Mouse (Mus musculus): ENCODE measurements at regions not wholly inside any gene's neighbourhood (a gene's known extent, or its start where the extent isn't known, plus 50 kb on each side); places are given as distances from the start of the nearest gene placed in this dataset.

GRCm38 (mm10) chr6:49930104-49930503 lies 107.6 kb downstream of the Npy start:
- H3K4me3 ChIP-seq (ENCODE audit: low read length) = no peak overlapping the region
- no peak overlapping the region for H3K9ac ChIP-seq (ENCODE audit: low read depth, low read length)
- H3K9me3 ChIP-seq (ENCODE audit: control insufficient read depth, low read length) = no peaks in the 10 kb centered on the region
- H3K4me2 ChIP-seq (replicated peaks; ENCODE audit: low read depth, low read length) = no peak overlapping the region
- H3K27me3 ChIP-seq (ENCODE audit: control insufficient read depth, insufficient read depth, low read length) = no peaks in the 10 kb centered on the region
- no peaks in the 10 kb centered on the region for H3K4me1 ChIP-seq (ENCODE audit: control insufficient read depth, insufficient read depth, low read length)
- no peak overlapping the region for H3K27ac ChIP-seq (ENCODE audit: low read depth, low read length)
- WGBS = 41% methylated on average over 4 of the region's 4 CpGs
- H3K36me3 ChIP-seq (ENCODE audit: control insufficient read depth, insufficient read depth, low read length) = no peaks in the 10 kb centered on the region
- peak; percentile 35; the same call in 1 of the 2 replicates for ATAC-seq (ENCODE audit: low FRiP score, low TSS enrichment)

GRCm38 (mm10) chr6:49943087-49943486 lies 120.6 kb downstream of the Npy start:
- Histone ChIP-seq H3K4me3 (ENCODE audit: low read length) (no peak overlapping the region), H3K27ac (ENCODE audit: low read depth, low read length) (no peak overlapping the region), H3K4me2 (replicated peaks; ENCODE audit: low read depth, low read length) (no peak overlapping the region), H3K9ac (ENCODE audit: low read depth, low read length) (no peak overlapping the region), H3K36me3 (ENCODE audit: control insufficient read depth, insufficient read depth, low read length) (no peaks in the 10 kb centered on the region), H3K9me3 (ENCODE audit: control insufficient read depth, low read length) (no peaks in the 10 kb centered on the region), H3K27me3 (ENCODE audit: control insufficient read depth, insufficient read depth, low read length) (no peaks in the 10 kb centered on the region), H3K4me1 (ENCODE audit: control insufficient read depth, insufficient read depth, low read length) (no peaks in the 10 kb centered on the region)
- 87% methylated on average over 9 of the region's 9 CpGs for WGBS
- no peak for ATAC-seq (ENCODE audit: low FRiP score, low TSS enrichment)

GRCm38 (mm10) chr6:49958891-49959290 lies 136.4 kb downstream of the Npy start:
- H3K9ac ChIP-seq (ENCODE audit: low read depth, low read length) = no peak overlapping the region
- no peaks in the 10 kb centered on the region for H3K36me3 ChIP-seq (ENCODE audit: control insufficient read depth, insufficient read depth, low read length)
- no peak for ATAC-seq (ENCODE audit: low FRiP score, low TSS enrichment)
- H3K4me3 ChIP-seq (ENCODE audit: low read length) = no peak overlapping the region
- WGBS = 91% methylated on average over 8 of the region's 8 CpGs
- no peak overlapping the region for H3K4me2 ChIP-seq (replicated peaks; ENCODE audit: low read depth, low read length)
- H3K9me3 ChIP-seq (ENCODE audit: control insufficient read depth, low read length) = no peaks in the 10 kb centered on the region
- H3K4me1 ChIP-seq (ENCODE audit: control insufficient read depth, insufficient read depth, low read length) = no peaks in the 10 kb centered on the region
- no peak overlapping the region for H3K27ac ChIP-seq (ENCODE audit: low read depth, low read length)
- no peaks in the 10 kb centered on the region for H3K27me3 ChIP-seq (ENCODE audit: control insufficient read depth, insufficient read depth, low read length)

GRCm38 (mm10) chr6:49961166-49961565 lies 138.7 kb downstream of the Npy start:
- H3K27me3 ChIP-seq (ENCODE audit: control insufficient read depth, insufficient read depth, low read length) = no peaks in the 10 kb centered on the region
- whole genome bisulfite sequencing = 82% methylated on average over 4 of the region's 4 CpGs
- H3K9ac ChIP-seq (ENCODE audit: low read depth, low read length) = no peak overlapping the region
- H3K4me3 ChIP-seq (ENCODE audit: low read length) = no peak overlapping the region
- ATAC-seq (ENCODE audit: low FRiP score, low TSS enrichment) = no peak
- H3K4me2 ChIP-seq (replicated peaks; ENCODE audit: low read depth, low read length) = no peak overlapping the region
- H3K36me3 ChIP-seq (ENCODE audit: control insufficient read depth, insufficient read depth, low read length) = no peaks in the 10 kb centered on the region
- H3K27ac ChIP-seq (ENCODE audit: low read depth, low read length) = no peak overlapping the region
- H3K9me3 ChIP-seq (ENCODE audit: control insufficient read depth, low read length) = no peaks in the 10 kb centered on the region
- no peaks in the 10 kb centered on the region for H3K4me1 ChIP-seq (ENCODE audit: control insufficient read depth, insufficient read depth, low read length)

- no peaks in the 10 kb centered on the region for H3K9me3 ChIP-seq (ENCODE audit: control insufficient read depth, low read length)
- H3K9ac ChIP-seq (ENCODE audit: low read depth, low read length) = no peak overlapping the region
- H3K36me3 ChIP-seq (ENCODE audit: control insufficient read depth, insufficient read depth, low read length) = no peaks in the 10 kb centered on the region
- peak overlapping the region; percentile 30; the same call in 1 of the 2 replicates for H3K27ac ChIP-seq (ENCODE audit: low read depth, low read length)
- H3K27me3 ChIP-seq (ENCODE audit: control insufficient read depth, insufficient read depth, low read length) = no peaks in the 10 kb centered on the region
- ATAC-seq (ENCODE audit: low FRiP score, low TSS enrichment) = 0 out of 2 replicates have a peak, but pooled peaks have one; percentile 43
- no peak overlapping the region for H3K4me2 ChIP-seq (replicated peaks; ENCODE audit: low read depth, low read length)
- H3K4me3 ChIP-seq (ENCODE audit: low read length) = no peak overlapping the region
- H3K4me1 ChIP-seq (ENCODE audit: control insufficient read depth, insufficient read depth, low read length) = no peaks in the 10 kb centered on the region
- 74% methylated on average over 5 of the region's 5 CpGs for WGBS
Observed at GRCm38 (mm10) chr6:49965944-49966545, 143.5 kb downstream of the Npy start.

- ATAC-seq (ENCODE audit: low FRiP score, low TSS enrichment) = no peak
- H3K9me3 ChIP-seq (ENCODE audit: control insufficient read depth, low read length) = no peaks in the 10 kb centered on the region
- no peak overlapping the region for H3K27ac ChIP-seq (ENCODE audit: low read depth, low read length)
- WGBS = 83% methylated on average over 3 of the region's 3 CpGs
- H3K4me1 ChIP-seq (ENCODE audit: control insufficient read depth, insufficient read depth, low read length) = no peaks in the 10 kb centered on the region
- H3K27me3 ChIP-seq (ENCODE audit: control insufficient read depth, insufficient read depth, low read length) = no peaks in the 10 kb centered on the region
- H3K9ac ChIP-seq (ENCODE audit: low read depth, low read length) = no peak overlapping the region
- no peaks in the 10 kb centered on the region for H3K36me3 ChIP-seq (ENCODE audit: control insufficient read depth, insufficient read depth, low read length)
- no peak overlapping the region for H3K4me2 ChIP-seq (replicated peaks; ENCODE audit: low read depth, low read length)
- H3K4me3 ChIP-seq (ENCODE audit: low read length) = no peak overlapping the region
Observed at GRCm38 (mm10) chr6:49966555-49966954, 143.5 kb upstream of the Mpp6 start.

- no peaks in the 10 kb centered on the region for H3K4me1 ChIP-seq (ENCODE audit: control insufficient read depth, insufficient read depth, low read length)
- no peak overlapping the region for H3K4me3 ChIP-seq (ENCODE audit: low read length)
- no peak for ATAC-seq (ENCODE audit: low FRiP score, low TSS enrichment)
- H3K27me3 ChIP-seq (ENCODE audit: control insufficient read depth, insufficient read depth, low read length) = no peaks in the 10 kb centered on the region
- no peaks in the 10 kb centered on the region for H3K9me3 ChIP-seq (ENCODE audit: control insufficient read depth, low read length)
- no peak overlapping the region for H3K4me2 ChIP-seq (replicated peaks; ENCODE audit: low read depth, low read length)
- no peaks in the 10 kb centered on the region for H3K36me3 ChIP-seq (ENCODE audit: control insufficient read depth, insufficient read depth, low read length)
- H3K27ac ChIP-seq (ENCODE audit: low read depth, low read length) = no peak overlapping the region
- no peak overlapping the region for H3K9ac ChIP-seq (ENCODE audit: low read depth, low read length)
- 73% methylated on average over 7 of the region's 7 CpGs for WGBS
Observed at GRCm38 (mm10) chr6:49973258-49973865, 136.7 kb upstream of the Mpp6 start.

GRCm38 (mm10) chr6:49977783-49978182 lies 132.3 kb upstream of the Mpp6 start:
- no peak for ATAC-seq (ENCODE audit: low FRiP score, low TSS enrichment)
- 62% methylated on average over 11 of the region's 11 CpGs for WGBS
- no peak overlapping the region for H3K4me2 ChIP-seq (replicated peaks; ENCODE audit: low read depth, low read length)

GRCm38 (mm10) chr6:49983740-49984139 lies 126.3 kb upstream of the Mpp6 start:
- H3K4me2 ChIP-seq (replicated peaks; ENCODE audit: low read depth, low read length) = no peak overlapping the region
- no peak overlapping the region for H3K9ac ChIP-seq (ENCODE audit: low read depth, low read length)
- no peak for ATAC-seq (ENCODE audit: low FRiP score, low TSS enrichment)
- no peaks in the 10 kb centered on the region for H3K27me3 ChIP-seq (ENCODE audit: control insufficient read depth, insufficient read depth, low read length)
- no peaks in the 10 kb centered on the region for H3K36me3 ChIP-seq (ENCODE audit: control insufficient read depth, insufficient read depth, low read length)
- no peak overlapping the region for H3K4me3 ChIP-seq (ENCODE audit: low read length)
- WGBS = 81% methylated on average over 4 of the region's 4 CpGs
- H3K27ac ChIP-seq (ENCODE audit: low read depth, low read length) = no peak overlapping the region
- peaks cover 11% of the 10 kb centered on the region; the same call in 1 of the 2 replicates for H3K4me1 ChIP-seq (ENCODE audit: control insufficient read depth, insufficient read depth, low read length)
- H3K9me3 ChIP-seq (ENCODE audit: control insufficient read depth, low read length) = no peaks in the 10 kb centered on the region

More at GRCm38 (mm10) chr6:49977783-49978182, 132.3 kb upstream of the Mpp6 start:
- H3K4me1 ChIP-seq (ENCODE audit: control insufficient read depth, insufficient read depth, low read length) = no peaks in the 10 kb centered on the region
- no peaks in the 10 kb centered on the region for H3K27me3 ChIP-seq (ENCODE audit: control insufficient read depth, insufficient read depth, low read length)
- H3K9me3 ChIP-seq (ENCODE audit: control insufficient read depth, low read length) = no peaks in the 10 kb centered on the region
- no peak overlapping the region for H3K9ac ChIP-seq (ENCODE audit: low read depth, low read length)
- H3K27ac ChIP-seq (ENCODE audit: low read depth, low read length) = no peak overlapping the region
- H3K36me3 ChIP-seq (ENCODE audit: control insufficient read depth, insufficient read depth, low read length) = no peaks in the 10 kb centered on the region
- H3K4me3 ChIP-seq (ENCODE audit: low read length) = no peak overlapping the region
